Mouse (Mus musculus): ENCODE results near the gene Trip13.

- TF ChIP-seq CTCF (IDR thresholded peaks at IDR 0.05; ENCODE audit: low read depth, low read length) (no peak), POLR2A (IDR thresholded peaks at IDR 0.05; ENCODE audit: borderline replicate concordance, low read depth, low read length) (no peak)
These were observed 24.5 kb downstream of the Trip13 start for GRCm38 (mm10) chr13:73913066-73913465.

All from bone marrow macrophage, adult 2 months (primary cell).